Mouse (Mus musculus): ENCODE data around the gene Atf1. TPM values are rescaled to one million over a fixed set of nuclear protein-coding genes. Genes with fewer than 3 reads are reported as not detected.

Atf1 gene
- polyA plus RNA-seq (2012; rRNA removed): 40.8 and 45.7 TPM in 2 replicates

GRCm38 (mm10) chr15:100227663-100228534 is at the start of gene Atf1:
TSS of gene Atf1 (plus strand) at chr15:100227819.
- H3K4me1 ChIP-seq (ENCODE audit: control insufficient read depth, insufficient read depth, low read length): peaks cover 14% of the 10 kb centered on the region
- peak within 1 kb of the TSS; percentile 98 for H3K4me3 ChIP-seq (replicated peaks; ENCODE audit: extremely low read depth, low read depth, low read length)
- DNase-seq: peak; percentile 91
- TF ChIP-seq CTCF (IDR thresholded peaks at IDR 0.05; ENCODE audit: insufficient read depth, low read length): no peak
- TF ChIP-seq POLR2A (IDR thresholded peaks at IDR 0.05; ENCODE audit: borderline replicate concordance, extremely low read depth, low read depth, low read length): peak; percentile 94
- WGBS: under 1% methylated on average over 117 of the region's 133 CpGs

GRCm38 (mm10) chr15:100178487-100178886 is 49.1 kb upstream of the Atf1 start:
- DNase-seq: no peak
- Histone ChIP-seq H3K4me1 (ENCODE audit: control insufficient read depth, insufficient read depth, low read length) (no peaks in the 10 kb centered on the region), H3K4me3 (replicated peaks; ENCODE audit: extremely low read depth, low read depth, low read length) (no peak overlapping the region)
- 50% methylated on average over 7 of the region's 7 CpGs for WGBS
- TF ChIP-seq POLR2A (IDR thresholded peaks at IDR 0.05; ENCODE audit: borderline replicate concordance, extremely low read depth, low read depth, low read length) (no peak), CTCF (IDR thresholded peaks at IDR 0.05; ENCODE audit: insufficient read depth, low read length) (no peak)

- WGBS: 86% methylated on average over 6 of the region's 6 CpGs
- DNase-seq: no peak
- TF ChIP-seq POLR2A (IDR thresholded peaks at IDR 0.05; ENCODE audit: borderline replicate concordance, extremely low read depth, low read depth, low read length) (no peak), CTCF (IDR thresholded peaks at IDR 0.05; ENCODE audit: insufficient read depth, low read length) (no peak)
- H3K4me1 ChIP-seq (ENCODE audit: control insufficient read depth, insufficient read depth, low read length): no peaks in the 10 kb centered on the region
- no peak overlapping the region for H3K4me3 ChIP-seq (replicated peaks; ENCODE audit: extremely low read depth, low read depth, low read length)
These were observed 47.9 kb upstream of the Atf1 start for GRCm38 (mm10) chr15:100179685-100180084.

GRCm38 (mm10) chr15:100180221-100180620 is 47.4 kb upstream of the Atf1 start:
- Histone ChIP-seq H3K4me3 (replicated peaks; ENCODE audit: extremely low read depth, low read depth, low read length) (no peak overlapping the region), H3K4me1 (ENCODE audit: control insufficient read depth, insufficient read depth, low read length) (no peaks in the 10 kb centered on the region)
- TF ChIP-seq POLR2A (IDR thresholded peaks at IDR 0.05; ENCODE audit: borderline replicate concordance, extremely low read depth, low read depth, low read length) (no peak), CTCF (IDR thresholded peaks at IDR 0.05; ENCODE audit: insufficient read depth, low read length) (no peak)
- no peak for DNase-seq
- WGBS: 73% methylated on average over 4 of the region's 4 CpGs

GRCm38 (mm10) chr15:100181841-100182240 is 45.8 kb upstream of the Atf1 start:
- DNase-seq: no peak
- 81% methylated on average over 10 of the region's 10 CpGs for WGBS
- TF ChIP-seq CTCF (IDR thresholded peaks at IDR 0.05; ENCODE audit: insufficient read depth, low read length) (no peak), POLR2A (IDR thresholded peaks at IDR 0.05; ENCODE audit: borderline replicate concordance, extremely low read depth, low read depth, low read length) (no peak)
- Histone ChIP-seq H3K4me1 (ENCODE audit: control insufficient read depth, insufficient read depth, low read length) (no peaks in the 10 kb centered on the region), H3K4me3 (replicated peaks; ENCODE audit: extremely low read depth, low read depth, low read length) (no peak overlapping the region)

GRCm38 (mm10) chr15:100182526-100183280 is 44.9 kb upstream of the Atf1 start:
- no peak for DNase-seq
- 89% methylated on average over 28 of the region's 28 CpGs for WGBS
- TF ChIP-seq POLR2A (IDR thresholded peaks at IDR 0.05; ENCODE audit: borderline replicate concordance, extremely low read depth, low read depth, low read length): no peak
- TF ChIP-seq CTCF (IDR thresholded peaks at IDR 0.05; ENCODE audit: insufficient read depth, low read length): no peak
- H3K4me1 ChIP-seq (ENCODE audit: control insufficient read depth, insufficient read depth, low read length): no peaks in the 10 kb centered on the region
- H3K4me3 ChIP-seq (replicated peaks; ENCODE audit: extremely low read depth, low read depth, low read length): no peak overlapping the region

GRCm38 (mm10) chr15:100183510-100183909 is 44.1 kb upstream of the Atf1 start:
- no peaks in the 10 kb centered on the region for H3K4me1 ChIP-seq (ENCODE audit: control insufficient read depth, insufficient read depth, low read length)
- DNase-seq: no peak
- TF ChIP-seq POLR2A (IDR thresholded peaks at IDR 0.05; ENCODE audit: borderline replicate concordance, extremely low read depth, low read depth, low read length): no peak
- no peak for TF ChIP-seq CTCF (IDR thresholded peaks at IDR 0.05; ENCODE audit: insufficient read depth, low read length)
- no peak overlapping the region for H3K4me3 ChIP-seq (replicated peaks; ENCODE audit: extremely low read depth, low read depth, low read length)
- 86% methylated on average over 10 of the region's 10 CpGs for WGBS

- 81% methylated on average over 5 of the region's 5 CpGs for WGBS
- H3K4me1 ChIP-seq (ENCODE audit: control insufficient read depth, insufficient read depth, low read length): no peaks in the 10 kb centered on the region
- no peak for DNase-seq
- peak; percentile 54 for TF ChIP-seq CTCF (IDR thresholded peaks at IDR 0.05; ENCODE audit: insufficient read depth, low read length)
- no peak for TF ChIP-seq POLR2A (IDR thresholded peaks at IDR 0.05; ENCODE audit: borderline replicate concordance, extremely low read depth, low read depth, low read length)
- no peak overlapping the region for H3K4me3 ChIP-seq (replicated peaks; ENCODE audit: extremely low read depth, low read depth, low read length)
These were observed 42.7 kb upstream of the Atf1 start for GRCm38 (mm10) chr15:100184821-100185496.

- no peak overlapping the region for H3K4me3 ChIP-seq (replicated peaks; ENCODE audit: extremely low read depth, low read depth, low read length)
- WGBS: 87% methylated on average over 9 of the region's 9 CpGs
- TF ChIP-seq CTCF (IDR thresholded peaks at IDR 0.05; ENCODE audit: insufficient read depth, low read length) (no peak), POLR2A (IDR thresholded peaks at IDR 0.05; ENCODE audit: borderline replicate concordance, extremely low read depth, low read depth, low read length) (no peak)
These were observed 41.4 kb upstream of the Atf1 start for GRCm38 (mm10) chr15:100186234-100186633.

More at GRCm38 (mm10) chr15:100186234-100186633, 41.4 kb upstream of the Atf1 start:
- H3K4me1 ChIP-seq (ENCODE audit: control insufficient read depth, insufficient read depth, low read length): no peaks in the 10 kb centered on the region
- DNase-seq: no peak

Data from lung, adult 2 months (tissue).